Mouse (Mus musculus) megakaryocyte, adult 5-6 weeks (primary cell): ENCODE measurements around the gene Rad52. TPM values are rescaled to one million over a fixed set of nuclear protein-coding genes. Genes with fewer than 3 reads are reported as not detected.

Experiments
- ATAC-seq: 2 replicates; pipeline ENCODE4 v1.8.0; 2016; ENCODE audit warnings: mild to moderate bottlenecking, inconsistent platforms; ENCODE audit not compliant: poor library complexity, severe bottlenecking
- total RNA-seq, 2 experiments: library from RNA; stranded (forward) in 1 of 2; stranded (reverse) in 1 of 2; fragments of 153-499, 151-499 nt in 1 of 2; fragments of 221-1000, 200-1000 nt in 1 of 2; gene quantifications; 2 replicates each; pipeline versions ENCODE4 v1.2.3 to v1.2.4; 2015 to 2017

The Rad52 gene
- 19.2 and 19.9 TPM in 2 replicates for total RNA-seq (2015)
- 12.4 and 13.2 TPM in 2 replicates for total RNA-seq (2017)

- ATAC-seq: peak; percentile 97
Measured at GRCm38 (mm10) chr6:119902204-119903080, at the start of gene Rad52. TSS of gene Rad52 (plus strand) at chr6:119902698.

GRCm38 (mm10) chr6:119854156-119854555 lies 48.3 kb upstream of the Rad52 start:
- no peak for ATAC-seq

- ATAC-seq: no peak
Measured at GRCm38 (mm10) chr6:119855471-119855870, 47.0 kb upstream of the Rad52 start.

GRCm38 (mm10) chr6:119860236-119860635 lies 42.3 kb upstream of the Rad52 start:
- no peak for ATAC-seq

GRCm38 (mm10) chr6:119861519-119861918 lies 41.0 kb upstream of the Rad52 start:
- ATAC-seq: no peak

GRCm38 (mm10) chr6:119864341-119865034 lies 38.0 kb upstream of the Rad52 start:
- ATAC-seq: no peak

- 0 out of 2 replicates have a peak, but pooled peaks have one; percentile 47 for ATAC-seq
Measured at GRCm38 (mm10) chr6:119883151-119883550, 19.3 kb upstream of the Rad52 start.

- peak; percentile 72 for ATAC-seq
Measured at GRCm38 (mm10) chr6:119892711-119893110, 9.8 kb upstream of the Rad52 start.

- ATAC-seq: no peak
Measured at GRCm38 (mm10) chr6:119903081-119903789, 737 bp downstream of the Rad52 start.

GRCm38 (mm10) chr6:119905461-119905860 lies 3.0 kb downstream of the Rad52 start:
- no peak for ATAC-seq

GRCm38 (mm10) chr6:119912046-119912445 lies 9.5 kb downstream of the Rad52 start:
- ATAC-seq: peak; percentile 17; the same call in 1 of the 2 replicates

- peak; percentile 64 for ATAC-seq
Measured at GRCm38 (mm10) chr6:119915710-119916109, 13.2 kb downstream of the Rad52 start.

GRCm38 (mm10) chr6:119918561-119919181 lies 16.2 kb downstream of the Rad52 start:
- ATAC-seq: peak; percentile 91

- no peak for ATAC-seq
Measured at GRCm38 (mm10) chr6:119922136-119922535, 19.6 kb downstream of the Rad52 start.

- no peak for ATAC-seq
Measured at GRCm38 (mm10) chr6:119922544-119922943, 20.0 kb downstream of the Rad52 start.

GRCm38 (mm10) chr6:119924235-119925005 lies 21.9 kb downstream of the Rad52 start:
- ATAC-seq: no peak
